Mouse (Mus musculus) lung, adult 2 months (tissue): ENCODE results near the gene Ambp.

Experiments used
- CTCF ChIP-seq: fragments of 200-500 bp; IDR thresholded peaks from 2 replicates; pipeline ENCODE4 v1.5.1; 2011; ENCODE audit warnings: mild to moderate bottlenecking, low read length, control low read depth; ENCODE audit not compliant: insufficient read depth
- POLR2A ChIP-seq: fragments of 200-500 bp; IDR thresholded peaks from 2 replicates; pipeline ENCODE4 v1.6.1; 2011; ENCODE audit warnings: low read depth, mild to moderate bottlenecking, control low read depth, low read length, borderline replicate concordance; ENCODE audit errors: extremely low read depth

DNA sequence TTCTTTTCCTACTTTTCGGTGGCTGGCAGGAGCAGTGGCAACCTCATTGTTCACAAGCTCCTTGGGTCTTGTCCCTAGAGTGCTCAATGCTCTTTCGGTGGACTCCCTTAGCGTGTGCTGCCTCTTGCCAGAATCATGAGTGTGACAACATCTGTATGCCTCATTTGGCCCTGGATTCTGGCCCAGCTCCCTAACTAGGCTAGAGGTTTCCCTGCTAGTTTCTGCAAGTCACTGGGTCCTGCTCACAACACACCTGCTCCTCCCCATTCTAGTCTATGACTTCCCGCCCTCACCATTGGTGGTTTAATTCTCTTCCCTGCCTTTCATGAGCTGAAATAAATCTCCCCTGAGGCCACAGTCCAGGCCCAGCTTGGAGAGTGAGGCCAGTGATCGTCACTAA, 44.8 kb upstream of the Ambp start:
- TF ChIP-seq CTCF (no peak), POLR2A (no peak)
